Mouse (Mus musculus) inflammation-experienced regulatory T-cells, adult 16 weeks (primary cell): ENCODE data around the gene Wfdc2. TPM values are rescaled to one million over a fixed set of nuclear protein-coding genes. Genes with fewer than 3 reads are reported as not detected.

Source experiments
- polyA plus RNA-seq: library from polyadenylated mRNA; unstranded; fragments of 100-300 nt; shearing (Covaris generic); gene quantifications from one replicate; pipeline ENCODE4 v1.2.1, GENCODE M21; 2017

The Wfdc2 gene
- polyA plus RNA-seq: 3.1 TPM

DNA sequence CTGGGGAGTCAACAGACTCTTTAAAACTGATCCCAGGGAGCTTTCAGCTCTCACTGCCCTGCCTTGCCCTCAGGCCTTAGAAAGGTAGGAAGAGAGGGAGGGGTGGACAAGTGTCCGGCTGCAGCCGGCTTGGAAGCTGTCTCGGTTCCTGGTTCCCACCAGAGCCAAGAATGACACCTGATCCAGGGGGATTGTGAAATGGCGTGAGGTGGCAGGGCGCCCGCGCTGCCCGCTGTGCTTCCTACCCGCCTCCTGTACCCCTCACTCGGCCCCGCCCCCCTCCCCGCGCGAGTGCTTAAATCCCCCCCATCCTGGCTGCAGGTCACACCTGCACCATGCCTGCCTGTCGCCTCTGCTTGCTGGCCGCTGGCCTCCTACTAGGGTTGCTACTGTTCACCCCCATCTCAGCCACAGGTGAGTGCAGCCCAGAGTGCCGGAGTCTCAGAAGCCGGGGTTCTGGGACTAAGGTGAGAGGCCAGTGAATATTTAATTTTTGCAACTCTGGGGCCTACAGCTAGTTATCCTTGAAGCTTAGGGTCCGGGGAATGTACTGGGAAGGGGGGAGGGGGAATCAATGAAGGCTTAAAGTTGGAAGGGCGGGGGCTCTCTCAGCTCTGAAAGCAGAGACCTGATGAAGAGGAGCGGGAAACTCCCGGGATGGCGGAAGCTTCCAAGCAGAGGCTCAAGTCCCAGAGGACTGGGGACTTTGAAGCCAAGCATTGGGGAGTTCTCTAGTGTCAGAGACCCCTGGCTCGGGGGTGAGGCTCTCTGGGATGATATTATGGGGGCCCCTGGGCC is at the start of gene Wfdc2:
TSS of gene Wfdc2 (plus strand) at position 23 of the 798 bp plus-strand sequence.

DNA sequence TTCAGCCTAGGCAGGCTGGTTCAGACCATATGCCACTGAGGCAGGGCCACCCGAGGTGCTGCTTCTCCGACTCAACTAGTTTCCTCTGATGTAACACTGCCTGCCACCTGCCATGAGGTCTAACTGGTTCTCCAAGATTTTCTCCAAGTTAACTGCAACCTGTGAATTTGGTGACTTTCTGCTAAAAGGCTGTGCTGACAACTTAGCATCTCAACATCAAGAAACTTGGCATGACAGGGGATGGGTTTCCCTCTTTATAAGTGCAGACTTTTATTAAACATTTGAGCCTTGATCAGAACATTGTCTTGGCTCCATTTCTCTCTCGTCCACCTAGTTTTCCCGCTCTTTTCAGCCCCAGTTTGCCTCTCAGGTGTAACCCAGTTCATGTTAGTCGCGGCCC is 11.1 kb downstream of the Wfdc2 start, which contains the start of gene Spint3:
TSS of gene Spint3 (minus strand) at position 101 of the 400 bp plus-strand sequence.

GRCm38 (mm10) chr2:164585025-164585725 is 23.0 kb downstream of the Wfdc2 start, which contains the start of gene Wfdc6a:
Gene Wfdc6a (minus strand): TSS chr2:164585447.

DNA sequence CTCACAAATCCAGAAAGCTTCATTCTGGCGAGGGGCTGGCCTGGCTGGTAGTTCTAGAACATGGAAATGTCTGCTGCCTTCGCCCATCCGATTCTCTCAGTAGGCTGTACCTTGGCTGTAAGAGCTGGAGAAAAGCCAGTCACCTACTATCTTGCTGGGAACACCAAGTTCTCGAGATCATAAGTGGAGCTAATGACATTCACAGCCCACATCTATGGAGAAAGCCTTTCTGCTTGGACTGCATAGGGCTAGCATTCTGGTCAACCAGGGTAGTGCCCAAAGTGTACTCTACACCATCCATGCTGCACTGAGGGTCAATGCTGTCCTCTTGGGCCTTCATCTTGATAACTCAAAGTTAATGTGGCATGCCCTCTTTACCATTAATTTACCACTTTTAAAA is 31.3 kb downstream of the Wfdc2 start, which contains the start of gene Eppin:
TSS of gene Eppin (minus strand) at position 101 of the 400 bp plus-strand sequence.

DNA sequence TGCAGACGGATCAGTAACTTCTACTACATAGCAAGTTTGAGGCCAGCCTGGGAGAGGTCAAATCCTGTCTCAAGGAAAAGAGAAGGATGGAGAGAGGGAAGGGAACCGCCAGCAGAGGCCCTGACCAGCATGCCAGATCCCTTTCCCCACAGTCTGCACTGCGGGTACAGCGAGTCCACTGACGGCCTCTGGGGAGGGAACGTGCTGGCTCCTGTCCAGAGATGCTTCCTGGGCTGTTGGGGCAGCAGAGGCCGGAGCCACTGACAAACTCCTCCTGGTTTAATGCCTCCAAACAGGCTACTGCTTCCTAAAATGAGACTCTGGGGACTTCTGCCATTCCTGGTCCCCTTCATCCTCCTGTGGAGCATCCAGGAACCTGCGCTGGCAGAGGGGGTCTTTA is 51.3 kb downstream of the Wfdc2 start, which contains the start of the genes Wfdc6b and Wfdc8:
TSS of gene Wfdc6b (plus strand) at position 52 of the 400 bp plus-strand sequence.
TSS of gene Wfdc8 (minus strand) at position 156 of the 400 bp plus-strand sequence.

Other genes with a start within 250 kb of the Wfdc2 start
- gene Svs6, start 245.7 kb upstream of the Wfdc2 start, polyA plus RNA-seq: not detected
- gene Svs5, start 229.7 kb upstream of the Wfdc2 start, polyA plus RNA-seq: not detected
- 25.8 TPM for gene Slpi, start 173.3 kb upstream of the Wfdc2 start, polyA plus RNA-seq
- gene Rbpjl, start 159.3 kb upstream of the Wfdc2 start, polyA plus RNA-seq: not detected
- not detected for gene Matn4, start 157.3 kb upstream of the Wfdc2 start, polyA plus RNA-seq
- gene Sdc4, start 118.5 kb upstream of the Wfdc2 start, polyA plus RNA-seq: 46.9 TPM
- gene Sys1, start 105.4 kb upstream of the Wfdc2 start, polyA plus RNA-seq: 27.2 TPM
- gene Gm20458, start 101.4 kb upstream of the Wfdc2 start, polyA plus RNA-seq: 1.4 TPM
- gene Trp53tg5, start 88.7 kb upstream of the Wfdc2 start, polyA plus RNA-seq: 0.33 TPM
- 7.6 TPM for gene Dbndd2, start 76.3 kb upstream of the Wfdc2 start, polyA plus RNA-seq
- 26.3 TPM for gene Pigt, start 64.9 kb upstream of the Wfdc2 start, polyA plus RNA-seq
- not detected for gene Spint3, start 11.0 kb downstream of the Wfdc2 start, polyA plus RNA-seq
- not detected for gene Wfdc6a, start 23.0 kb downstream of the Wfdc2 start, polyA plus RNA-seq
- not detected for gene Eppin, start 31.2 kb downstream of the Wfdc2 start, polyA plus RNA-seq
- gene Wfdc6b, start 51.1 kb downstream of the Wfdc2 start, polyA plus RNA-seq: not detected
- not detected for gene Wfdc8, start 51.2 kb downstream of the Wfdc2 start, polyA plus RNA-seq
- gene Wfdc16, start 76.4 kb downstream of the Wfdc2 start, polyA plus RNA-seq: not detected
- not detected for gene Wfdc10, start 93.6 kb downstream of the Wfdc2 start, polyA plus RNA-seq
- not detected for gene Wfdc9, start 94.2 kb downstream of the Wfdc2 start, polyA plus RNA-seq
- gene Wfdc11, start 111.7 kb downstream of the Wfdc2 start, polyA plus RNA-seq: not detected
- not detected for gene Wfdc13, start 122.7 kb downstream of the Wfdc2 start, polyA plus RNA-seq
- not detected for gene Spint4, start 136.1 kb downstream of the Wfdc2 start, polyA plus RNA-seq
- not detected for gene Spint5, start 152.9 kb downstream of the Wfdc2 start, polyA plus RNA-seq
- not detected for gene Wfdc3, start 183.5 kb downstream of the Wfdc2 start, polyA plus RNA-seq
- gene Dnttip1, start 183.6 kb downstream of the Wfdc2 start, polyA plus RNA-seq: 18.1 TPM
- gene Ube2c, start 207.5 kb downstream of the Wfdc2 start, polyA plus RNA-seq: 11.8 TPM
- gene Tnnc2, start 217.6 kb downstream of the Wfdc2 start, polyA plus RNA-seq: not detected
- gene Snx21, start 223.4 kb downstream of the Wfdc2 start, polyA plus RNA-seq: 7.6 TPM
- gene Acot8, start 242.5 kb downstream of the Wfdc2 start, polyA plus RNA-seq: 39.6 TPM
- gene Zswim3, start 242.7 kb downstream of the Wfdc2 start, polyA plus RNA-seq: 10.0 TPM